Mouse (Mus musculus): ENCODE measurements at regions not wholly inside any gene's neighbourhood (a gene's known extent, or its start where the extent isn't known, plus 50 kb on each side); places are given as distances from the start of the nearest gene placed in this dataset.

DNA sequence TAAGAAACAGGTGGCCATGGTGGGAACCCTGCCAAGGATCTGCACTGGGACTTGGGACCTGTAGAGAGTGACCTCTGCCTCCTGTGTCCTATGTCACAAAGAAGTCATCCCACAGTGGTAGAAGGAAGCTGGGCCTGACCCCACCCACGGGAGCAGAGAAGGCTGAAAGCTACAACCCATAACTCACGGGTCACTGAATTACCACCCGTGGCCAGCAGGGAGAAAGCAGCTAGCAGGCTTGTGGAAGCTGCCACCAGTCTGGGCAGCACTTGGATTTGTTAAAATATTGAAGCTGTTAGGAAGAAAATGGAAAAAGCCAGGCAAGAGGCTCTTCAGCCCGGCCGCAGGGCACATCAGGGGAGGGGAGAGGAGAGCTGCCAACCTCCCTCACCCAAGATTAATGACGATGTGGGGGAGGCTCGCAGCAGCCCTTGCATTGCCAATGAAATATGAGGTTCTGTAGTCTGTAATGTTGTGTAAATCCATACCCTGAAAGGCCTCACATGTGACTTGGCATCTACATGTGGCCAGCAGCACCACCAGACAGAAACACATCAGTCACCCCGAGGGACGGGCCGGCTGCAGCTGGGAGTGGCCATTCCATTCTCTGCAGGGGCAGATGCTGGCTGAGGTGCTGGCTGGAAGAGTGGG lies 94.5 kb downstream of the Olfm1 start:
- DNase-seq (ENCODE audit: low spot score) = no peak

DNA sequence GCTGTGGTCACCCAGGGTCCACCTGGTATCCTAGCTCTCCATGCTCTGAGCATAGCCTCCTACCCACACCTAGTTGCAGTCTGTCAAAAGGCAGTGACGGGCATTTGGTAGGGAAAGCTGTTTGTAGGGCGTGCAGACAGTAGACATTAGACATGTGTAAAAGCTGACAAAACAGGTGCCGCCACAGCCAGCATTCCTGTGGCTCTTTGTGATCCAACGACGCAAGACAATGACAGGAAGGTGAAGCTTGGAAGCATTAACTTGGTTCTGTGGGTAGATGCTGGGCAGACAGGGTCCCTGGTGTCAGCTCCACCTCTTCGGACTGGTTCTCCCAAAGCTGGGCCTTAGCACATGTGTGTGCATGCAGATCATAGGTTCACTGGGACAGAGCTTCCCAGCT lies 96.5 kb downstream of the Olfm1 start:
- no peak for DNase-seq (ENCODE audit: low spot score)

DNA sequence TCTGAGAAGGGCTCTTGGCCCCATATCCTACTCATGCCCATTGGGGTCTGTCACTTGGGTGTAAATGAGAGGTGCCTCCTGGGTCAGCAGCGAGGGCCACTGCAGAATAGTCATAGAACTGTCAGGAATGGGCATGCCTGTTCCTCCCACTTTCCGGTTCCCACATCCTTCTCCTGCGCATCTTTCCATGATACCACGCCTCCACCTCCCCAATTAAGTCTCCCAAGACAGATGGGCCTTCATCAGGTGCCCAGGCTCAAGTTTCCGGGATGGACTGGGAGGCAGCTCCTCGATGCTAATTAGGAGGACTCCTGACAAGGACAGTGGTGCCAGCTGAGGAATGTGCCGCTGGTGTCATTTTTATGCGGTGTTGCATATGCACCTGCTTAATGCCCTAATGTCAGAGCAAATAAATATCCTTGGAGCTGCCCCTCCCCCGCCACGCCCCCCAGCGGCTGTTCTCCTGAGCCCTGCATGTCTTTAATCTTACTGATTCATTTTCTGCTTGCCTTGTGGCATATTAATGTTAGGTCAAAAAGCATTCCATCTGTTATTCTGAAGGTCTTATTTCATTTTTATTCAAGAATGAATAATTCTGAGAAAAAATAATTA lies 97.2 kb downstream of the Olfm1 start:
- no peak for DNase-seq (ENCODE audit: low spot score)

DNA sequence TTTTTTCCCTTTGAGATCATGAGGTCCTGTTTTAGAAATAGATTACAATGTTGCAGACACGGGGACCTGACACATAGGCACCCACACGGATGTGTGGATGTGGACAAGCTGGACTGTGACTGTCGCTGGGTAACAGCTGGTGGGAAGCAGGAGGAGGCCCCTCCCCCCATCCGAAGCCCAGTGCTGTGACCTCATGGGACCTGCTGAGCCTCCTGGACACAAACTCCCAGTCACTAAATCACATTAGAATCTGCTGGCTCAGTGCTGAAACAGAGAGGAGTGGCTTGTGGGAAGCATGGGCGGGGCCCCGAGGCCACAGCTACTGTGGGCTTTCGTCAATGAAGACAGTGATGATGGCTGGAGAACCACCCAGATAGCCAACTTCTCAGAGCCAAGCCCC lies 101.7 kb downstream of the Olfm1 start:
- DNase-seq (ENCODE audit: low spot score) = no peak

DNA sequence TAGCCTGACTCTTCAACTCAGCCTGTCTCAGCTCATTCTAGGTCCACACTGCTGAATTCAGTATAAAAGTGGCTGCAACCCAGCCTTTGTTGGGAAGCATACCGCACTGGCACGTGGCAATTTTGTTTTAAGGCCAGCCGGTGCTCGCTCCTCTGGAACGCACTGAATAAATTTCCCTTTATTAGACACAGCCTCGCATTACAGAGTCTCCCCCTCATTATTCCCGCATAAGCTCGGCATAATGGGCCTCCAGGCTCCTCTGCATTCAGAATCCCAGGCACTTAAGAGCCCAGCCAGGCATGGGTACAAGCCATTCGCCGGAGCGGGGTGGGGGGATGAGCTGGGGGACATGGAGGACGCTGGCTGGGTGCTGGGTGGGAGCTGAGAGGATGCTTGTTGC lies 103.4 kb downstream of the Olfm1 start:
- DNase-seq (ENCODE audit: low spot score) = peak; percentile 43

DNA sequence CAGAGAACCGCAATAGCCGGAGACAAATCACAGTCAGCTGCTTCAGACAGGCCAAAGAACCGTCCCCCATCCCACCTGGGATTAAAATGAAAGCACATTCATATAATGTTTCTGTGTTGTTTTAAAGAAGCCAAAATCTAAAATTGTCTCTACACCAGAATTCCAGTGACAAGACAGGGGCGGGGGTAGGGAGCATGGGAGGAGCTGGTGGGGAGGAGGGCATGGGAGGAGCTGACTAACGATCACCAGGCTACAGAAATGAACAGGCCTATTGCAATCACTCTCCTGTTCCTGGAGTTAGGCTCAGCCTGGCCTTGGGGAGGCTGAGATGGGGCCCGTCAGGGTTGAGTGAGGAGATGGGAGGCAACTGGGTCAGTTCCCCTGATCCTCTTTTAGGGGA lies 105.9 kb downstream of the Olfm1 start:
- no peak for DNase-seq (ENCODE audit: low spot score)

DNA sequence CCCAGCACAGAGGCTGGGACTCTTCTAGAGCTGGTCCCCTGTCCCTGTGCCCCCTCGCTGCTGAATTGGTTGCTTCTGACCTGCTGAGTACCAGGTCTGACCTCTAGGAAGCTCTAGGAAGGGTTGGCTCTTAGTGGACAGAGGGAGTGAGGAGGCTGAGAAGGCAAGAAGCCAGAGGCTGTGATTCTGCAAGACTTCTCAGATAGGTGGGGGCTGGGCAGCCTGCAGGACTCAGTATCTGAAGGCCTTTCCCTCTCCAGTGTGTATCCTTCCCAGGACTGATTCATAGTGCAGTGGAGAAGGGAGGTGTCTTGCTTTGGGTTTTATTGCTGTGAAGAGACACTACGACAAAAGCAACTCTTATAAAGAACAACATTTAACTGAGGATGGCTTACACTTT lies 106.6 kb downstream of the Olfm1 start:
- DNase-seq (ENCODE audit: low spot score) = no peak

DNA sequence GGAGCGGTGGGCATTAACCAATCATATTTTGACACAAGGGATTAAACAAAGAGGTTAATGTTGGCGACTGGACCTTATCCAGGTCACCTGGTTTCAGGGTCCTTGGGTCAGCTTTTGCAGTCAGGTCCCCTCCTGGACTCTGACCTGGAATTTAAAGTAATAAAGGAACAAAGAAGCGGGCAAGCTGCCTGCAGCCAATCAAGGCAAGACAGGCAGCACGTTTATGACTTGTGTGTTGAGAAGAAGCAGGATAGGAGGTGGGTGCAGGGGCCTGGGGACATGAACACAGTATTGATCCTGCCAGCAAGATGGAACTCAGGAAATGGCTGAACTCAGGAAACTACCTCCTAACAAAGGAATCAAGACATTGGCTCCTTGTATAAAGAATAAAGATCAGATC lies 108.5 kb downstream of the Olfm1 start:
- DNase-seq (ENCODE audit: low spot score) = no peak

DNA sequence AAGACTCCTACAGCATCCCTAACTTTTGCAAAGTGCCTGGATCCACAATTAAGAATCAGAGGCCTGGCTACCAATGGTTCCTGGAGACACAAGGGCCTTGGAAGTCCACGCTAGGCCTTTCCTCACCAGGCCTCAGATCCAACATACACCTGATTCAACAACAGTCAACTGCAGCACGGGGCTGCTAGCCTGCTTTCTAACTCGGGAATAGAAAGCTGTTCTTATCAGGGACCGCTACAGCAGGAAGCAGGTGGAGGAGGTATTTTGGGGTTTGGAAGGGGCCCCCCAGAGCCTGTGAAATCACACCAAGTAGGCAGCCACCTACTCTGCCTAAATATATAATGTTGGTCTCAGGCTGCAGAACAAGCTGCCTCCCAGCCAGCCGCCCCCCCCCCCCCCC lies 111.1 kb downstream of the Olfm1 start:
- no peak for DNase-seq (ENCODE audit: low spot score)

DNA sequence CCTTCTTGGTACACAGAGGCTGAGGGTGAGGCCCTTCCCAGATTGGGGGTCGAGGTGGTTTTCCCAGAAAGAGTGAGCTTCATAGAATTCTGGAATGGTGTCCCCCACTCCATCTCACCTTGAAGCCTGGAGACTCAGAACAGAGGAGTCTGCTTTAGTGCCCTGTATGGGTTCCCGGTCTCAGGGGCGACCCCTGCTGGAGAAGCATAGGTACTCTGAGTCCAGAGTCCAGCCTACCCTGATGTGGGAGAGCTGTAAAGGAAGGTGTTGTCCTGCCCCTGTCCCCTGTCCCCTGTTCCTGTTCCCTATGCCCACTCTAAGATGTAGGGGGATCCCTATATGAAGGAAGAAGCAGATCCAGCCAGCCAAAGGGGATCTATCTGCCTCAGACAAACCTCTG lies 111.9 kb downstream of the Olfm1 start:
- DNase-seq (ENCODE audit: low spot score) = peak; percentile 52

DNA sequence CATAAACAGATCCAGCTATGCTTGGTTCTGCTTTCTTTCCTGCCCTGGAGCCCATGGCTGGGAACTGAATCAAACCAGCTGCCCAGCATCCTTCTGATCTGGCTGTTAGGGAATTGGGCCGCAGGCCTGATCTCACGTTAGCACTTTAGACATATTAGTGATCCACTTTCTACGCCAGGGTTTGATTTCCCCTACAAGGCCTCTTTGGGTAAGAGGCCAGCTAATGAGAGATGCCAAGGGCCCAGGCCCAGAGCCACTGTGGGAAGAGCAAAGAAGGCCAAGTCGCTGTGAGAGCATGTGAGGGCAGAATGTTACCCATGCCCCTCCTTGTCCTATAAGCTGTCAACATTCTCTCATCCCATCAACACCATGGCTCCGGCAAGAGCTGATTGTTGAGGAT lies 116.3 kb downstream of the Olfm1 start:
- DNase-seq (ENCODE audit: low spot score) = no peak

DNA sequence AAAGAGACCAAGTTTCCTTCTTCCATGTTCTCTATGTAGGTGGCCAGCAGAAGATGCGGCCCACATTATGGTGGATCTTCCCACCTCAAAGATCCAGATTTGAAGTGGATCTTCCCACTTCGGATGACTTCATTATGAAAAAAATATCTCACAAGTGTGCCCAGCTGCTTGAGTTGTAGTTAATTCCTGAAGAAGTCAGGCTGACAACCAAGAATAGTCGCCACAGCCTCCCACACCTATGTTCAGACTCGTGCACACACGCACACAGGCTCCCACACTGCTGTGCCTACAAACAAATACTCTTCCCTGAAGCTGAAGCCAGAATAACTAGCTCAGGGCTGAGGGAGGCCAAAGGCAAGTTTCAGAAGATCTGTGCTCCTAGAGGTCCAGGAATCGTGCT lies 119.4 kb downstream of the Olfm1 start:
- no peak for DNase-seq (ENCODE audit: low spot score)

DNA sequence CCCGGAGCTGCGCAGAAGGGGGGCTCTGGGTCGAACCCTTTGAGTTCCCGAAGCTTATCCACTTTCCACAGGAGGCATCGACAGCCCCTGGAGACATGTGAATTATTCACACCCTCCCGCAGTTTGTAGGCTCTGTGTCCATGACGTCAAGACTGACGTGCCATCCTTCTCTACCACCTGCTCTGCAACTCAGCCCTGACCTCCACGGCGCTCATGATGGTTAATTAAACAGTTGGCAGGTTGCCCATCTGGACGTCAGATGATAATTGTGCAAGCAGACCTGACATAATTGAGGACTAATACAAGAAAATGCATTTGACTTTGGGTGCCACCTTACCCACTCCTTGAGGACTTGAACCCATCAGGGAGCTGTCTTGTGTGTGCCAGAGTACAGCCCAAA lies 121.1 kb upstream of the Ppp1r26 start:
- DNase-seq (ENCODE audit: low spot score) = no peak

DNA sequence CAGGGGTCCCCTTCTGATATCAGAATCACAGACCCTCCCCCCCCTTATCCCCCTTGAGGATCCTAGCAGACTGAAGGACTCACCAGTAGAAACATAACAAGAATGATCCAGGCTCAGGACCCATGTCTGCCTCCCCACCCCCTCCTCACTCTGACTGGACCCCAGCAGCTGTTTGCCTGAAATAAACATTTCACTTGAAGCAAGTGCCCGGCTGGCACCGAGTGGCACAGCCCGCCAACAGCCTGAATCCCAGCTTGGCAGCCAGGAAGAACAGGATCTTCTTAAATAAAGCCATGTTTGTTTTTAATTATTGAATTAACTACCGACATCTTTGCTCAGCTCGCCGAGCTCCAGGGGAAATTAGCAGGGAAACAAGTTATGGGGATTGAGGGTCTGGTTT lies 120.5 kb upstream of the Ppp1r26 start:
- DNase-seq (ENCODE audit: low spot score) = peak; percentile 40

DNA sequence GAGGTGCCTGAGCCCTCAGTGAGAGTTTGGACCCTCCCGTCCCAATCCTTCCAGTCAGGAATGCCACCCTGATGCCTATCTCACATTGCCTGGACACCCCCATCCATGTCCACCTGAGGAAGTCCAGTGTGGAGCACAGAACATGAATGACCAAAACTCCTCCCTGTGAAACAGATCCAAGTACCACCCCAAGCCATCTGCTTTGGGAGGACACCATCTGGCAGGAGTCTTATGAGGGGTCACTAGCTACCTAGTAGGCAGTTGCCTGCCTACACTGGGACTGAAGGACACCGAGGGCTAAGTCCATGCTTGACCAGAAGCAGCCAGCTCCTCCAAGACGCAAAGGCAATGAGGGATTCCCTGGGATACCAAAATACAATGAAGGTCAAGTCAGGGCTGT lies 119.9 kb upstream of the Ppp1r26 start:
- DNase-seq (ENCODE audit: low spot score) = no peak

DNA sequence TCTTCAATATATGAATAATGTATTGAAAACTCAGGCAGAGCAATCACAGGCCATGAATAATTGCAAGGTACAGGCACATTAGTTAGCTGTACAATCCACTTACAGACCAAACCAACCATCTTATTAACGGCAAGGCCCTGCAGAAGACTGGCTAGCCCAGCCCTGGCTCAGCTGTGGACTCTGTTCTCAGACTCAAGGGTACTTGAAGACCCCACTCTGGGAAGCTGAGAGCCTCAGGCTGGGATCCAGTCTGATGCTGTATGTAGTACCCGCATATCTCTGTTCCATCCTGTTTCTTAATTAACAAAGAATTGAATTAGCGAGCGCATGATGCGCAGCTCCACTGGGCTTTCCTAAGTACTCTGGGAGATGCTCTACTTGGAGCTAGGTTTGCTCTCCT lies 117.5 kb upstream of the Ppp1r26 start:
- DNase-seq (ENCODE audit: low spot score) = no peak

DNA sequence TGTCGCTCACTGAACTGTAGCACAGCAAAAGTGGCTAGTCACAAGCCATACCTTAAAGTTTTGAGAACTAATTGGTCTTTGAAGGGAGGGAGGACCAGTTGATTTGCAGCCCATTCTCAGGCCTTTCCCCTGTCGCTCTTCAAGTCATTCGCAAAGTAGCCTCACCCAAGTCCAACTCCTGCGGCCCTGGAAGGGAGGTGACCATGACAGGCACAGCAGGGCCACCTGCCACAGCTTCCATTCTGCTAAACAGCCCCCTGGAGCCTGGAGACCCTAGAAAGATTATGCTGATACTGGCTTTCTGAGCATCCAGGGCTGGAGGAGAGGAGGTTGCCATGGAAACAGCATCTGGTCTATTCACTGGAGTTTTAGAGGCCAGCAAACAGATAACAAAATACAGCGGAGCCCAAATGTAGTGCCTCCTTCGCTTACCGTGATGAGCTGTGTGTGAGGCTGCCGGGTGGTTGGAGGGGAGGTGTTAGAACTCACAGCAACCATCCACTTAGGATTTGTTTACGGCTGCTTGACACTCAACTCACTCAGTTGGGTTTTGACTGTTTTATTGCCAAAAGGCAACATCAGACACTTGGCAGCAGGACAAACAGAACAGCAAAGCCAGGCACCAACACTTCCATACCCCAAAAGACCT lies 111.3 kb upstream of the Ppp1r26 start:
- DNase-seq (ENCODE audit: low spot score) = peak; percentile 44

DNA sequence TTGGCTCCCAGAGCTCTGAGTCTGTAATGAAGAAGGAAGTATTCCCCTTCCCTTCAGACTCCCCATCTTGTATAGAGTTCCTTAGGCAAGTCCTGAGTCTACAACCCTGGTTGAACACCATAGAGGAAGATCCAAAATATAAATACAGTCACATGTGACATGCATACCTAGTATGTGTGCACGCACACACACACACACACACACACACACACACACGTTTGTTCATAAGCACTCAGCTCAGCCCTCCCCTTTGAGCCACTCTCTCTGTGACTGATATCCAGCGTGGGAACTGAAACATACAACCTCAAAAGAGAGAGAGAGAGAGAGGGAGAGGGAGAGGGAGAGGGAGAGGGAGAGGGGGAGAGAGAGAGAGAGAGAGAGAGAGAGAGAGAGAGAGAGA lies 110.8 kb upstream of the Ppp1r26 start:
- DNase-seq (ENCODE audit: low spot score) = no peak

DNA sequence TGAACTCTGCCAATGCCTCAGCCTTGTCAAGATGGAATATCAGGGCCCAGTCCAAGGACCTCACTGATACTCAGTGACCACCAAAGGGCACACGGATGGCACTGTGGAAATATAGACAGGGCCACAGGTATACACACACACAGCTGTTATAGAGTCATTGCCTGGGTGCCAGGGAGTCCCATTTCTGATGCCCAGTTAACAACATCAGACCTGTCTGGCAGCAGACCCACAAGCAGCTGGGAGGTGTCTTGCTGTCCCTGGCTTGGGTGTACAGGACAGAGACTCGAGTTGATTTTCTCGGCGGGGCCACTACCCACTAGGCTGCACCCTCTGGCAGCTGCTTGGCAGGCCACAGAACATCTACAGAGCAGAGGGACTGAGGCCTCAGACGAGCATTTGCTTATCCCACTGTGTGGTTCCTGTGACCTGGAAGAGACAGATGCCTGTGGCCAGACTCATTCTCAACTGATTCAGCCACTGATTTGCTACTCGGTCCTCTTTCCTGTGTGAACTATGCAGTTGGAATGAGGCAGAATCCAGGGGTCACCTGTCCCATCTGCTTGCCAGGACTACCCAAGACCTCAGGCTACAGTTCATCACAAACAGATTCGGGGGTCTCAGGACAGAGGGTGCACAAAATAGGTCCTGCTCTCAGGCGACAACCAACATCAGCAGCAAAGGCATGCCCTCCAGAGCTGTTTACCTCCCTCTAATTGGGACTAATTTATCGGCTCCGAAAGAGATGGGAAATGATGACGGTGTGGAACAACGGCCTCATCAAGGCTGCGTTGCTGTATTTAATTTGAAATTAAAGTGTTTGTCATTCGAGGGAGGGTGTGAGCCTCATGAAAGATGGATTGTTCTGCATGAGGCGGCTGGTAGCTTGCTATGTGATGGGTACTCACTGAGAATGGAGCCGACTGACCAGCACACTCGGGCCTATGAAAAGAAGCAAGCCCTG lies 110.0 kb upstream of the Ppp1r26 start:
- no peak for DNase-seq (ENCODE audit: low spot score)

DNA sequence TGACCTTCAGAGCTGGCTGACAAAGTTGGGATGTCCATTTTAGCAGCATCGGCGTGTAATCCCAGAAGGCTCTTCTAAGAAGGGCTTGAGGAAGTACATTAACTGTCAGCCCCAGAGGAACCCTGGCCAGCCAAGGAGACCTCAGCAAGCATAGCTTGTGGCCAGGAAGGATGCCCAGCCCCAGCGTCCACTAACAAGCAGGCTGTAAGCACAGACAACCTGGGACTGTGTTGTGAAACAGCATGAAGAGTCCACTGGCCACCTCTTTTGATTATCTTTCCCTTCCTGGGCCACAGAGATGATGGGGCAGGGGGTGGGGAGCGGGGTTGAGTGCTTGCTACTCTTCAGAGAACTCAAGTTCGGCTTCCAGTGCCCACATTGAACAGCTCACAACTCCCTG lies 109.0 kb upstream of the Ppp1r26 start:
- DNase-seq (ENCODE audit: low spot score) = no peak

DNA sequence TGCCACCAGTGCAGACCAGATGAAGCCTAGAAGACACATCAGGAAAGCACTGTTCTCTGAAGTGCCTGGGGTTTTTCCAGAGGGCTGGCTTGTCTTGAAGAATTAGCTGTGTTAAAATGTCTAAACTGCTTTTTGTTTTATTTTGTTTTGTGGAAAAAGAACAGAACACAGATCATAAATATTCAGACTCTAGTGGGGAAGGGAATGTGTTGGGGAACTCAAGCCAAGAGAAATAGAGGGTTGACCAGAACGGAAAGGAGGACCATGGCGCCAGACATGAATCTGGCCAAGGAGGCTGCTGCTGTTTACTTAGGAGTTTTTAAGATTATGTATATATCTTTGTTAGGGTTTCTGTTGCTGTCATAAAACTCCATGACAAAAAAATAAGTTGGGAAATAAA lies 105.3 kb upstream of the Ppp1r26 start:
- no peak for DNase-seq (ENCODE audit: low spot score)

DNA sequence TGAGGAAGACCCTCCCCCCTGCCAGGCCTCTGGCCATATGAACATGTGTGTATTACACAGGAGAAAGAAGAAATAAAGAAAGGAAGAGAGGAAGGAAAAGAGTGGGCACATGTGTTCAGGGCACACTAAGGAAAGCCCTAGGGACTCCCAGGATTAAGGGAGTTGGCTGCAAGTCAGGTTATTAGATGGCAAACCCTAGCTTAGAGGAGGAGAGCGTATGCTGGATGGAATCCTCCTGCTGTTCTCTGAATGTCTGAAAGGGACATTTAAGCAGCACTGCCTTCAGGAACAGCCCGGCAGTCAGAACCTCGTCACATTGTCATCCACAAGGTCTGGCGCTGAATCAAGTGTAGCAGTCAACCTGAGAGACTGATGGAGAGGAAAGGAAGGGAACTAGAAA lies 98.1 kb upstream of the Ppp1r26 start:
- DNase-seq (ENCODE audit: low spot score) = no peak

DNA sequence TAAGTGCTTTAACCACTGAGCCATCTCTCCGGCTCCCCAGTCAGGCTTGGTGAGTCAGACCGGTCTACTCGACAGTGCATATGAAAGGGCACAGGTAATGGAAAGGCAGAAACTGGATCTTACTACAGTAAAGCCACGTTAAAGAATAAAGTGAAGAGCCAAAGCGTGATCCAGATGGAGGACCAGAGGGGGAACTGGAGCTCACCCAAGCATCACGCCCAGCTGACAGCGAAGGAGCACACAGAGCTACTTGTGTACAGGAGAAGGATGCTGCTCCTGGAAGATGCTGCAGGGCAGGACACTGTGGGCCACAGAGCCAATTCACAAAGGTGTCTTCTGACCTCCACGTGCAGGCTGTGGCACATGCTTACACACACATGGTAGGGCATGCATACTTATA lies 96.7 kb upstream of the Ppp1r26 start:
- no peak for DNase-seq (ENCODE audit: low spot score)
